Mouse (Mus musculus): ENCODE data around the gene Neo1.

DNA sequence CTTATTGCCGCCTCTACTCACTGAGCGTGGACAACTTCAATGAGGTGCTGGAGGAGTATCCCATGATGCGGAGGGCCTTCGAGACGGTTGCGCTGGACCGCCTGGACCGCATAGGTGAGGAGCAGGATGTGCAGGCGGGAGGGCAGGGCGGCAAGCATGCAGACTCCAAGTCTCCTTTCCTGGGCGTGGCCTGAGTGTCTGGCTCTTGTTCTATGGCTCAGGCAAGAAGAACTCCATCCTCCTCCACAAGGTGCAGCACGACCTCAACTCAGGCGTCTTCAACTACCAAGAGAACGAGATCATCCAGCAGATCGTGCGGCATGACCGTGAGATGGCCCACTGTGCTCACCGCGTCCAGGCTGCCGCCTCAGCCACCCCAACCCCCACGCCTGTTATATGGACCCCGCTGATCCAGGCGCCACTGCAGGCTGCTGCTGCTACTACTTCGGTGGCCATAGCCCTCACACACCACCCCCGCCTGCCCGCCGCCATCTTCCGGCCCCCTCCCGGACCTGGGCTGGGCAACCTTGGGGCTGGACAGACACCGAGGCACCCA is 177.1 kb downstream of the Neo1 start:
- no peak for TF ChIP-seq POLR2A (IDR thresholded peaks at IDR 0.05; ENCODE audit: control insufficient read depth, low read depth, low read length)
- no peak for TF ChIP-seq CTCF (IDR thresholded peaks at IDR 0.05; ENCODE audit: control insufficient read depth, insufficient read depth, insufficient replicate concordance, low read depth, low read length)
